Mouse (Mus musculus) liver, embryonic 16.5 days (tissue): ENCODE data around the gene Hspb3. TPM values are rescaled to one million over a fixed set of nuclear protein-coding genes. Genes with fewer than 3 reads are reported as not detected.

Source experiments
- ATAC-seq: fragments of 200-750 bp; cut with Nextera tagmentation; 2 replicates; pipeline ENCODE4 v1.8.0; 2017; ENCODE audit warnings: low read depth, mild to moderate bottlenecking, moderate number of reproducible peaks, moderate library complexity
- H3K27ac ChIP-seq: fragments of 300-500 bp; sonication (generic); 2 replicates; pipeline ENCODE4 v1.5.1; 2014; ENCODE audit warnings: mild to moderate bottlenecking, low read length
- H3K27me3 ChIP-seq: fragments of 300-500 bp; sonication (generic); 2 replicates; pipeline ENCODE4 v1.6.1; 2014; ENCODE audit warnings: low read depth, low read length, mixed read lengths; ENCODE audit not compliant: control insufficient read depth, insufficient read depth
- H3K36me3 ChIP-seq: fragments of 300-500 bp; sonication (generic); 2 replicates; pipeline ENCODE4 v1.6.1; 2014; ENCODE audit warnings: mild to moderate bottlenecking; ENCODE audit not compliant: control insufficient read depth, insufficient read depth
- H3K4me1 ChIP-seq: fragments of 300-500 bp; sonication (generic); 2 replicates; pipeline ENCODE4 v1.6.1; 2014; ENCODE audit warnings: low read depth, low read length, mixed read lengths; ENCODE audit not compliant: control insufficient read depth
- H3K4me2 ChIP-seq: fragments of 300-500 bp; sonication (generic); 2 replicates; pipeline ENCODE4 v1.6.1; 2014; ENCODE audit warnings: low read depth, low read length, mixed read lengths
- H3K4me3 ChIP-seq: fragments of 300-500 bp; sonication (generic); 2 replicates; pipeline ENCODE4 v1.5.1; 2014; ENCODE audit warnings: low read depth, mild to moderate bottlenecking, low read length
- H3K9ac ChIP-seq: fragments of 300-500 bp; sonication (generic); 2 replicates; pipeline ENCODE4 v1.6.1; 2014; ENCODE audit warnings: low read depth, low read length
- H3K9me3 ChIP-seq: fragments of 300-500 bp; sonication (generic); replicated peaks from 2 replicates; pipeline ENCODE4 v1.6.1; 2016; ENCODE audit warnings: low read length; ENCODE audit not compliant: control insufficient read depth
- WGBS: fragments of 180-500 bp; shearing (Covaris S2); extraction: QIAGEN DNeasy Blood & Tissue Kit; methylation state at CpG from one replicate; pipeline ENCODE4 v1.1.7; 2014; ENCODE audit not compliant: insufficient replicate concordance; 5-methylcytosine and 5-hydroxymethylcytosine counted together
- polyA plus RNA-seq: library from polyadenylated mRNA; unstranded; fragments of >200 nt; fragmentation: Nextera tagmentation; extraction: Ambion mirVana; gene quantifications from 2 replicates; pipeline ENCODE4 v1.2.1, GENCODE M21; 2015

Gene Hspb3
- polyA plus RNA-seq, 1 experiment from 2014 or later = 0.70 TPM

DNA sequence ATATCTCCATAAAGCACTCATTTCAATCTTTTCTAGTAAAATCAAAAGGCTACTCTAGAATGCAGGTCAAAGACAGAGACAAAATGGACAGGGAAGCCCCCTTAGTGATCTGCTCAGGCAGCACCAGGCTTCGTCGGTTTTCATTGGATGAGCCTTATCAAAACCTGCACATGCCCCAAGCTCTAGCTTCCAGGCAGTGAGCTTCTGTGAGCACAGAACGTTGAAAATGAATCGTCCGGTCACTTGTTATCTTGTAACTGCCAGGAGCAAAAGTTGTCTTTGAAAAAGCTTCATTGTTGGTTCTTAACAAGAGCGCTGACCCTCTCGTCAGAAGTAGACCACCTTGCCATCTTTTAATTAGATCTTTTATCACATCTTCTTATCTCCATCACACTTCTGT, 26.4 kb upstream of the Hspb3 start:
- Histone ChIP-seq H3K9ac (no peak overlapping the region), H3K9me3 (no peaks in the 10 kb centered on the region), H3K27me3 (no peaks in the 10 kb centered on the region), H3K4me2 (no peak overlapping the region), H3K4me3 (no peak overlapping the region), H3K36me3 (no peaks in the 10 kb centered on the region), H3K4me1 (no peaks in the 10 kb centered on the region), H3K27ac (no peak overlapping the region)
- 28% methylated on average over 7 of the region's 7 CpGs for WGBS
- ATAC-seq = no peak

DNA sequence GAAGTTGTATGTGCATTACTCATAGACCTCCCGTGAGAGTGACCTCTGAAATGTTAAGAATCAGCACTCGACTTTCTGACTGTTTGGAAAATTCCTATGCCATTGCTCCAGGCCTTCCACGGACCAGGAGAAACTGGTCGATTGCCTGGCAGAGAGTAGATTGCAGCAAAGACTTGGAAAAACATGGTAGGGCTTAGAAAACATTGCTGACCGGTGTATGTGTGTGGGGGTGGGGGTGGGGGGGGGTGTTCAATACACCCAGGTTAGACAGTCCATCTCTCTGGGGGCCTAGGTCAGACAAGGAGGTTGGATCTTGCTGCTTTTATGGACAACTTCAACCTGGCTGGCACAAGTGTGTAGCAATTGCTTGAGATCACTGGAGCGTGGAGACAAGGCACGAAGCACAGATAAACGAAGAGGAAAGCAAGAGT, 23.2 kb upstream of the Hspb3 start:
- no peak overlapping the region for H3K9ac ChIP-seq
- 67% methylated on average over 8 of the region's 8 CpGs for WGBS
- no peaks in the 10 kb centered on the region for H3K36me3 ChIP-seq
- no peak overlapping the region for H3K27ac ChIP-seq
- no peak overlapping the region for H3K4me3 ChIP-seq
- H3K4me1 ChIP-seq = no peaks in the 10 kb centered on the region
- H3K4me2 ChIP-seq = no peak overlapping the region
- no peaks in the 10 kb centered on the region for H3K9me3 ChIP-seq
- H3K27me3 ChIP-seq = no peaks in the 10 kb centered on the region
- no peak for ATAC-seq

DNA sequence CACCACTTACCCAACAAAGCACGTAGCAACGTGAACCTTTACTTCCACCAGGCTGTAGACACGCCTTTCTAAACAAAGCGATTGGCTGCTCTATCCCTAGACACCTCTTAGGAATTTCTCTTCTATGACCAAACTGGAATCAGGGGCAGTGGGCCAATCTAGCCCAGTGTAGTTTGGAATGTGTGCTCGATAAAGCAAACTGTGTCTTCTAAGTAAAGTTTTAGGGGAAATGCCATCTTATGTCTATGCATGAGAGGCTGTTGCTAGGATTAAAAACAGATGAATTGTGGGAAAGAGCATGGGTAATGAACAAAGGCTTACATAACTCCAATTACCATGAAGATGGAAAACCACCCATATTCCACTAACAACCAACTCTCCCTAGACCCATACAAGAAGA, 19.3 kb upstream of the Hspb3 start:
- no peak overlapping the region for H3K27ac ChIP-seq
- 77% methylated on average over 5 of the region's 5 CpGs for WGBS

DNA sequence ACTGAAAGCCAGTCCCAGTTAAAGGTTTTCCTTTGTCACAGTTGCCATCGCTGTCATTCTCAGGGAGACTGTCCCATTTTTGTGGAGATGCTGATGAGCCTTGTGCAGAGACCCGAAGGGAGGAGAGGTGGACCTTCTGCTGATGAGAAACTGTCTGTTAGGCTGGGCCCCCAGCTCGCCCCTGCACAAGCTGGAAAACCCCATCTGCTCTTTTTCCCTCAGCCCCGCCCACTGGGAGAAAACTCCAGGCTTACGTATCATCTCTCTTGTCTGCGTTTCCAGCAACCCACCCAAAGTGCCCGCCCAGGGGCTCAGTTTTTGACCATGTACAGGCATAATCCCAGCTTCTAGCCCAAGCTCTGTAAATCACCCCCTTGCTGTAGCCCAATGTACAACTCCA, 17.2 kb upstream of the Hspb3 start:
- no peak overlapping the region for H3K27ac ChIP-seq
- no peaks in the 10 kb centered on the region for H3K36me3 ChIP-seq
- no peak overlapping the region for H3K9ac ChIP-seq
- H3K9me3 ChIP-seq = no peaks in the 10 kb centered on the region
- H3K4me3 ChIP-seq = no peak overlapping the region
- H3K4me2 ChIP-seq = no peak overlapping the region
- no peak for ATAC-seq
- no peaks in the 10 kb centered on the region for H3K27me3 ChIP-seq
- H3K4me1 ChIP-seq = no peaks in the 10 kb centered on the region
- 75% methylated on average over 7 of the region's 7 CpGs for WGBS

More for the DNA sequence above, 19.3 kb upstream of the Hspb3 start:
- ATAC-seq = no peak
- H3K4me1 ChIP-seq = no peaks in the 10 kb centered on the region
- no peaks in the 10 kb centered on the region for H3K27me3 ChIP-seq
- no peak overlapping the region for H3K4me3 ChIP-seq
- no peaks in the 10 kb centered on the region for H3K36me3 ChIP-seq
- H3K9me3 ChIP-seq = no peaks in the 10 kb centered on the region
- no peak overlapping the region for H3K9ac ChIP-seq
- H3K4me2 ChIP-seq = no peak overlapping the region

DNA sequence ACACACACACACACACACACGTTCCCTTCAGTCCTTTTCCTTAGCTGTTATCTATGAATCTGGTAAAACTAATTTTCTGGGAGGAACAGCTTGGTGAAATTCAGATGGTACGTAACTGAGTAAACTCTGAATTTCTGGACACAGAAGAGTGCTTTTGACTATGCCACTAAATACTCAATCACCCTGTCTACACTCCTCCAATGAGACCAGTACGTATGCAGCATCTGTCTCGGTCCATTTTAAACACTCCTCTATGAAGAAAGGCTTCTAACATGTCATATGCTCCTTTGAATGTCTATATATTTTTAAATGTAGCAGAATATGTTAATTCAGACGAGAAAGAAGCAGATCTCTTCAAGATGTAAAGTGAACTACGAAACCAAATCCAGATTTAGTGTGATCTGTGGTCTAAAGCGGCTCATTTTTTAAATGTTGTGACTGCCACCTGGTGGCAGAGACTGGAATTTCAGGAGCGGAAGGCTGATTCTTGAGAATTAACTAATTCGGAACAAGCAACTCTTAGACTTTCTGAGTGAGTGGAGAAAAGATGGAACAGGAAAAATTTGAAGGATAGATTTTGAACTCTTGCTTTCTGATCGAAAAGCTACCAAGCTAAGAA, 6.1 kb upstream of the Hspb3 start:
- no peaks in the 10 kb centered on the region for H3K36me3 ChIP-seq

DNA sequence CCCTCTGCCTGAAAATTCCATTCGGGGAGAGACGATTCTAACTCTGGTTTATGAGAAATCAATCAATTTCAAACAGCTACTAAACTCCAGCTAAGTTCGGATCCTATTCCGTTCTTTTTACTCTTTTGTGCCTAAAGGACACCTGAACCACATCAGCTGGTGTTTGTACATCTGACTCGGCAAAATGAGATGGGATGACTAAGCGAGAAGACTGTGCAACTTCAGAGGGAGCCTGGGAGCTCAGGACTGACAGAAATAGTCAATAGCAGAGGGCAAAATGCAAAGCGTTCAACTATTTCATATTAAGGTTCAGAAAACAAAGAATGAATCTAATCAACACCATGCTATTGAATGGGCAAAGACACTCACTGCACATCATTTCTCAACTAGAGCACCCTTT, 407 bp upstream of the Hspb3 start:
- H3K4me1 ChIP-seq = no peaks in the 10 kb centered on the region
- no peak for ATAC-seq
- no peak overlapping the region for H3K4me2 ChIP-seq
- H3K27ac ChIP-seq = no peak overlapping the region
- 68% methylated on average over 7 of the region's 7 CpGs for WGBS
- H3K27me3 ChIP-seq = no peaks in the 10 kb centered on the region
- no peaks in the 10 kb centered on the region for H3K36me3 ChIP-seq
- no peaks in the 10 kb centered on the region for H3K9me3 ChIP-seq
- no peak overlapping the region for H3K9ac ChIP-seq
- no peak overlapping the region for H3K4me3 ChIP-seq

More for the DNA sequence above, 6.1 kb upstream of the Hspb3 start:
- Histone ChIP-seq H3K27ac (no peak overlapping the region), H3K9me3 (no peaks in the 10 kb centered on the region), H3K4me2 (no peak overlapping the region), H3K4me1 (no peaks in the 10 kb centered on the region), H3K27me3 (no peaks in the 10 kb centered on the region), H3K9ac (no peak overlapping the region), H3K4me3 (no peak overlapping the region)
- no peak for ATAC-seq
- 34% methylated on average over 10 of the region's 10 CpGs for WGBS

DNA sequence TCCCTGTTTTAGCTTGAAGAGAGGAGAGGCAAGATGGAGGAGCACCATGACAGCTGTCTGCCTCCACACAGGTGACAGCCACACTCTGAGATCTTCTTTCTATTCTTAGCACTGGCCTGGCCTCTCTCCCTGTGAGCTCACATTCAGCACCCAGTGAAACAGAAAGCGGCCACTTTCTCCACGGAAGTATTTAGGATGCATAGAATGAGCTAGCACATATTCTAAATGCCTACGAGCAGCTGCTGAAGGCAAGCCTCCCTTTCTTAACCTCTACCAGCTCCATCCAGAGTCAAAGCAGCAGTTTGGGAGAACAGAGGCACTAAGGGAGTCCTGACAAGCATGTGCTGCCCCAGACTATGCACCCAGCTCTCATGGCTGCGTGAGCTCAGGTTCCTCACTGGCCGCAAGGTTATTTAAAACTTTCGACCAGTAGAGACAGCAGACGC, 1.6 kb downstream of the Hspb3 start:
- ATAC-seq = no peak
- Histone ChIP-seq H3K9me3 (no peaks in the 10 kb centered on the region), H3K27me3 (no peaks in the 10 kb centered on the region), H3K36me3 (no peaks in the 10 kb centered on the region), H3K4me1 (no peaks in the 10 kb centered on the region), H3K9ac (no peak overlapping the region), H3K27ac (no peak overlapping the region), H3K4me3 (no peak overlapping the region), H3K4me2 (no peak overlapping the region)
- 53% methylated on average over 7 of the region's 7 CpGs for WGBS

DNA sequence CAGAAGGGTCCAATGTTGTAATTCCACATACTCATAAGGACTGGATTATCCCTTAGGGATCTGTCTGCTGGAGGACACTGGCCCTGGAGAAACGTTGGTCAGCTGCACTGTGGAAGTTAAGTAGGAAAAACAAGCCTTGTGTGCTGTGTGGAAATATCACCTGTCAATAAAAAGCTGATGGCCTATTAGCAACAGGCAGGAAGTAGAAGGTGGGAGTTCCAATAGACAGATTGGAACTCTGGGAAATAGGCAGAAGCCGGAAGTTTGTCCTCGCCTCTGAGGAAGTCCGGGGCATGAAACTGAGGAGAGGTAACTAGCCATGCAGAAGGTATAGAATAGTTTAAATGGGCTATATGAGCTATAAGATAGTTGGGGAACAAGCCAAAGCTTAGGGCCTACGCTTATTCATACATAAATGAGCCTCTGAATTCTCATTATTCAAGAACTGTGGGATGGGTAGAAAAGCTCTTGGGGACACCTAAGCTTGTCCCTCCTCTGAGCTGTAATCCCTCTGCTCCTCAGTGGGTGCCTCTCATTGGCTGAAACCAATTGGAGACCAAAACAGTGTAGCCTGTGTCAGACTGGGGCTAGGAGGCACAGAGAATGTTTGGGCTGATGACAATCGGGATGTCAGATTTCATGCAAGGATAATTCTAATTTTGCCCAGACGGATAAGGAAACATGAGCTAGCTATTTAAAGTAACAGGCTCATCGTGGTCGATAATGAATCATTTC, 2.7 kb downstream of the Hspb3 start:
- H3K36me3 ChIP-seq = no peaks in the 10 kb centered on the region
- no peak overlapping the region for H3K27ac ChIP-seq
- no peak overlapping the region for H3K4me3 ChIP-seq
- ATAC-seq = no peak
- 66% methylated on average over 9 of the region's 9 CpGs for whole genome bisulfite sequencing
- no peaks in the 10 kb centered on the region for H3K4me1 ChIP-seq
- H3K9me3 ChIP-seq = no peaks in the 10 kb centered on the region
- no peak overlapping the region for H3K4me2 ChIP-seq
- H3K9ac ChIP-seq = no peak overlapping the region
- no peaks in the 10 kb centered on the region for H3K27me3 ChIP-seq

DNA sequence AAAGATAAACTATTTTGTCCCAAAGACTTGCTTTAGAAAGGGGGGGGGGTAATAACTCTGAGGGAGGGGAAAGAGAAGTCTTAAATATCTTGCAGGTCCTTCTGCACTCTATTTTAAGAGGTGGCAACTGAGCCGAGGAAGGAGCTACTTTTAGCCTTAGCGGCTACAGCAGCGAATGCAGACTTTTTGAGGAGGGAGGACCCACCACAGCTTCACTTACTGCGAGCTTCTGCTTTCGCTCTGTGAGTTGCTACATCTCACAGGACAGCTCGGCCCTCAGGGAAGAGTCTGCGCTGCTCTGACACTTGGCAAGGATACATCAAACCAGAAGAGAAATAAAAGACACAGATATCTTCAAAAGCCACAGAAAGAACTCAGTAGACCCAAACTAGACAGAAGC, 6.3 kb downstream of the Hspb3 start:
- ATAC-seq = no peak
- 50% methylated on average over 7 of the region's 7 CpGs for WGBS
- Histone ChIP-seq H3K9me3 (no peaks in the 10 kb centered on the region), H3K27me3 (no peaks in the 10 kb centered on the region), H3K9ac (no peak overlapping the region), H3K4me1 (no peaks in the 10 kb centered on the region), H3K36me3 (no peaks in the 10 kb centered on the region), H3K27ac (no peak overlapping the region), H3K4me2 (no peak overlapping the region), H3K4me3 (no peak overlapping the region)
